Mouse (Mus musculus) brown adipose tissue, adult 24 weeks (tissue): ENCODE results near the gene Arhgap15. TPM values are rescaled to one million over a fixed set of nuclear protein-coding genes. Genes with fewer than 3 reads are reported as not detected.

Experiments
- H3K27ac ChIP-seq: fragments of 200-500 bp; replicated peaks from 2 replicates; pipeline ENCODE4 v1.5.1; 2012; ENCODE audit warnings: low read depth, mild to moderate bottlenecking, low read length
- H3K4me1 ChIP-seq: fragments of 200-500 bp; 2 replicates; pipeline ENCODE4 v1.6.1; 2012; ENCODE audit warnings: low read length, mixed read lengths; ENCODE audit not compliant: control insufficient read depth, insufficient read depth, insufficient read length
- H3K4me3 ChIP-seq: fragments of 200-500 bp; 2 replicates; pipeline ENCODE4 v1.5.1; 2012; ENCODE audit warnings: low read depth, mild to moderate bottlenecking, low read length, moderate library complexity; ENCODE audit not compliant: insufficient read depth
- polyA plus RNA-seq: library from polyadenylated mRNA; stranded (reverse); fragments of >200 nt; gene quantifications from 2 replicates; pipeline ENCODE4 v1.2.4, GENCODE M21; 2012; ENCODE audit not compliant: missing spikeins, insufficient read depth, insufficient read length

Arhgap15 gene
- polyA plus RNA-seq, 1 experiment, result 0.75 TPM

- H3K4me1 ChIP-seq, result no peaks in the 10 kb centered on the region
These were observed 47.8 kb downstream of the Arhgap15 start for GRCm38 (mm10) chr2:43796448-43796847.

GRCm38 (mm10) chr2:43805960-43806744 is 57.5 kb downstream of the Arhgap15 start:
- Histone ChIP-seq H3K27ac (no peak overlapping the region), H3K4me1 (no peaks in the 10 kb centered on the region), H3K4me3 (no peak overlapping the region)

More at GRCm38 (mm10) chr2:43796448-43796847, 47.8 kb downstream of the Arhgap15 start:
- Histone ChIP-seq H3K4me3 (no peak overlapping the region), H3K27ac (no peak overlapping the region)

GRCm38 (mm10) chr2:43815896-43816787 is 67.5 kb downstream of the Arhgap15 start:
- H3K27ac ChIP-seq, result no peak overlapping the region
- H3K4me3 ChIP-seq, result no peak overlapping the region
- H3K4me1 ChIP-seq, result no peaks in the 10 kb centered on the region

GRCm38 (mm10) chr2:43816788-43817581 is 68.4 kb downstream of the Arhgap15 start:
- Histone ChIP-seq H3K27ac (no peak overlapping the region), H3K4me1 (no peaks in the 10 kb centered on the region), H3K4me3 (no peak overlapping the region)

GRCm38 (mm10) chr2:43835931-43836330 is 87.3 kb downstream of the Arhgap15 start:
- no peak overlapping the region for H3K4me3 ChIP-seq
- no peaks in the 10 kb centered on the region for H3K4me1 ChIP-seq

GRCm38 (mm10) chr2:43841644-43842043 is 93.0 kb downstream of the Arhgap15 start:
- Histone ChIP-seq H3K4me3 (no peak overlapping the region), H3K4me1 (no peaks in the 10 kb centered on the region), H3K27ac (no peak overlapping the region)

More at GRCm38 (mm10) chr2:43835931-43836330, 87.3 kb downstream of the Arhgap15 start:
- H3K27ac ChIP-seq, result no peak overlapping the region

- H3K4me3 ChIP-seq, result no peak overlapping the region
- H3K27ac ChIP-seq, result no peak overlapping the region
- no peaks in the 10 kb centered on the region for H3K4me1 ChIP-seq
These were observed 102.6 kb downstream of the Arhgap15 start for GRCm38 (mm10) chr2:43851195-43851594.

GRCm38 (mm10) chr2:43862709-43863108 is 114.1 kb downstream of the Arhgap15 start:
- no peak overlapping the region for H3K27ac ChIP-seq

GRCm38 (mm10) chr2:43902403-43902973 is 153.9 kb downstream of the Arhgap15 start:
- Histone ChIP-seq H3K4me1 (no peaks in the 10 kb centered on the region), H3K4me3 (no peak overlapping the region), H3K27ac (no peak overlapping the region)

More at GRCm38 (mm10) chr2:43862709-43863108, 114.1 kb downstream of the Arhgap15 start:
- Histone ChIP-seq H3K4me3 (no peak overlapping the region), H3K4me1 (no peaks in the 10 kb centered on the region)

- no peak overlapping the region for H3K4me3 ChIP-seq
- H3K27ac ChIP-seq, result no peak overlapping the region
- no peaks in the 10 kb centered on the region for H3K4me1 ChIP-seq
These were observed 158.9 kb downstream of the Arhgap15 start for GRCm38 (mm10) chr2:43907496-43907895.

- Histone ChIP-seq H3K27ac (no peak overlapping the region), H3K4me3 (no peak overlapping the region), H3K4me1 (no peaks in the 10 kb centered on the region)
These were observed 165.5 kb downstream of the Arhgap15 start for GRCm38 (mm10) chr2:43914104-43914503.

- H3K27ac ChIP-seq, result no peak overlapping the region
- no peaks in the 10 kb centered on the region for H3K4me1 ChIP-seq
- H3K4me3 ChIP-seq, result no peak overlapping the region
These were observed 175.3 kb downstream of the Arhgap15 start for GRCm38 (mm10) chr2:43923863-43924340.

- Histone ChIP-seq H3K27ac (no peak overlapping the region), H3K4me1 (no peaks in the 10 kb centered on the region), H3K4me3 (no peak overlapping the region)
These were observed 183.1 kb downstream of the Arhgap15 start for GRCm38 (mm10) chr2:43931687-43932086.

- Histone ChIP-seq H3K4me1 (no peaks in the 10 kb centered on the region), H3K4me3 (no peak overlapping the region), H3K27ac (no peak overlapping the region)
These were observed 190.6 kb downstream of the Arhgap15 start for GRCm38 (mm10) chr2:43939196-43939595.
